Mouse (Mus musculus): ENCODE measurements around the gene Snx30. TPM values are rescaled to one million over a fixed set of nuclear protein-coding genes. Genes with fewer than 3 reads are reported as not detected.
A peak's percentile ranks its signal among the peaks of the same experiment; 100 is the strongest.

Snx30 gene
- polyA plus RNA-seq, 1 experiment from 2014 or later = 9.4 TPM

- H3K4me2 ChIP-seq = no peak overlapping the region
- H3K4me3 ChIP-seq = no peak overlapping the region
- ATAC-seq = no peak
- no peaks in the 10 kb centered on the region for H3K9me3 ChIP-seq (replicated peaks)
- peaks cover 40% of the 10 kb centered on the region for H3K4me1 ChIP-seq
- WGBS = 72% methylated on average over 9 of the region's 9 CpGs
- H3K27me3 ChIP-seq = no peaks in the 10 kb centered on the region
- H3K9ac ChIP-seq = no peak overlapping the region
- H3K27ac ChIP-seq = no peak overlapping the region
- no peaks in the 10 kb centered on the region for H3K36me3 ChIP-seq (ENCODE audit: poor library complexity, severe bottlenecking)
Measured at GRCm38 (mm10) chr4:59816477-59816876, 10.8 kb downstream of the Snx30 start.

GRCm38 (mm10) chr4:59817790-59818189 lies 12.2 kb downstream of the Snx30 start:
- peak overlapping the region; percentile 75 for H3K27ac ChIP-seq
- peaks cover 40% of the 10 kb centered on the region for H3K4me1 ChIP-seq
- no peaks in the 10 kb centered on the region for H3K27me3 ChIP-seq
- no peak overlapping the region for H3K4me2 ChIP-seq
- H3K4me3 ChIP-seq = no peak overlapping the region
- H3K36me3 ChIP-seq (ENCODE audit: poor library complexity, severe bottlenecking) = no peaks in the 10 kb centered on the region
- no peaks in the 10 kb centered on the region for H3K9me3 ChIP-seq (replicated peaks)
- no peak for ATAC-seq
- 77% methylated on average over 5 of the region's 5 CpGs for WGBS
- peak overlapping the region; percentile 16; the same call in 1 of the 2 replicates for H3K9ac ChIP-seq

GRCm38 (mm10) chr4:59818498-59818897 lies 12.9 kb downstream of the Snx30 start:
- Histone ChIP-seq H3K27me3 (no peaks in the 10 kb centered on the region), H3K4me3 (no peak overlapping the region), H3K27ac (peak overlapping the region; percentile 75), H3K36me3 (ENCODE audit: poor library complexity, severe bottlenecking) (no peaks in the 10 kb centered on the region), H3K9ac (no peak overlapping the region), H3K9me3 (replicated peaks) (no peaks in the 10 kb centered on the region), H3K4me1 (peaks cover 46% of the 10 kb centered on the region), H3K4me2 (no peak overlapping the region)
- 45% methylated on average over 10 of the region's 10 CpGs for WGBS
- no peak for ATAC-seq

- peak; percentile 78 for ATAC-seq
- Histone ChIP-seq H3K4me2 (peak overlapping the region; percentile 37), H3K4me1 (peaks cover 47% of the 10 kb centered on the region), H3K36me3 (ENCODE audit: poor library complexity, severe bottlenecking) (no peaks in the 10 kb centered on the region), H3K27me3 (no peaks in the 10 kb centered on the region), H3K9ac (0 out of 2 replicates have a peak overlapping the region, but pooled peaks have one; percentile 12), H3K9me3 (replicated peaks) (no peaks in the 10 kb centered on the region), H3K4me3 (no peak overlapping the region), H3K27ac (peak overlapping the region; percentile 75)
- WGBS = 22% methylated on average over 7 of the region's 7 CpGs
Measured at GRCm38 (mm10) chr4:59819054-59819472, 13.4 kb downstream of the Snx30 start.

- Histone ChIP-seq H3K4me1 (peaks cover 47% of the 10 kb centered on the region), H3K36me3 (ENCODE audit: poor library complexity, severe bottlenecking) (no peaks in the 10 kb centered on the region), H3K27me3 (no peaks in the 10 kb centered on the region), H3K4me2 (peak overlapping the region; percentile 37), H3K9ac (no peak overlapping the region), H3K4me3 (no peak overlapping the region), H3K27ac (peak overlapping the region; percentile 75), H3K9me3 (replicated peaks) (no peaks in the 10 kb centered on the region)
- 4% methylated on average over 12 of the region's 12 CpGs for WGBS
- peak; percentile 92 for ATAC-seq
Measured at GRCm38 (mm10) chr4:59819477-59820022, 13.9 kb downstream of the Snx30 start.

GRCm38 (mm10) chr4:59821516-59821915 lies 15.9 kb downstream of the Snx30 start:
- no peak for ATAC-seq
- no peak overlapping the region for H3K27ac ChIP-seq
- H3K36me3 ChIP-seq (ENCODE audit: poor library complexity, severe bottlenecking) = no peaks in the 10 kb centered on the region
- no peak overlapping the region for H3K4me3 ChIP-seq
- no peaks in the 10 kb centered on the region for H3K27me3 ChIP-seq
- H3K9me3 ChIP-seq (replicated peaks) = no peaks in the 10 kb centered on the region
- no peak overlapping the region for H3K4me2 ChIP-seq
- 93% methylated on average over 1 of the region's 1 CpGs for WGBS
- peaks cover 41% of the 10 kb centered on the region for H3K4me1 ChIP-seq
- H3K9ac ChIP-seq = no peak overlapping the region

GRCm38 (mm10) chr4:59822119-59822518 lies 16.5 kb downstream of the Snx30 start:
- 85% methylated on average over 4 of the region's 4 CpGs for WGBS
- H3K36me3 ChIP-seq (ENCODE audit: poor library complexity, severe bottlenecking) = no peaks in the 10 kb centered on the region
- peaks cover 36% of the 10 kb centered on the region for H3K4me1 ChIP-seq

GRCm38 (mm10) chr4:59823470-59823869 lies 17.8 kb downstream of the Snx30 start:
- Histone ChIP-seq H3K9me3 (replicated peaks) (no peaks in the 10 kb centered on the region), H3K4me3 (no peak overlapping the region), H3K4me2 (no peak overlapping the region), H3K9ac (no peak overlapping the region), H3K27ac (no peak overlapping the region; the same call in 1 of the 2 replicates), H3K36me3 (ENCODE audit: poor library complexity, severe bottlenecking) (no peaks in the 10 kb centered on the region), H3K4me1 (peaks cover 23% of the 10 kb centered on the region), H3K27me3 (no peaks in the 10 kb centered on the region)
- 0 out of 2 replicates have a peak, but pooled peaks have one; percentile 17 for ATAC-seq
- WGBS = 67% methylated on average over 7 of the region's 7 CpGs

More at GRCm38 (mm10) chr4:59822119-59822518, 16.5 kb downstream of the Snx30 start:
- no peak overlapping the region for H3K9ac ChIP-seq
- H3K4me3 ChIP-seq = no peak overlapping the region
- H3K9me3 ChIP-seq (replicated peaks) = no peaks in the 10 kb centered on the region
- H3K27me3 ChIP-seq = no peaks in the 10 kb centered on the region
- ATAC-seq = no peak
- H3K4me2 ChIP-seq = no peak overlapping the region
- H3K27ac ChIP-seq = no peak overlapping the region

- Histone ChIP-seq H3K27ac (no peak overlapping the region), H3K9me3 (replicated peaks) (no peaks in the 10 kb centered on the region), H3K27me3 (no peaks in the 10 kb centered on the region), H3K4me3 (no peak overlapping the region), H3K4me2 (no peak overlapping the region), H3K9ac (no peak overlapping the region), H3K36me3 (ENCODE audit: poor library complexity, severe bottlenecking) (no peaks in the 10 kb centered on the region), H3K4me1 (peaks cover 9% of the 10 kb centered on the region)
- ATAC-seq = no peak
- WGBS = 91% methylated on average over 5 of the region's 5 CpGs
Measured at GRCm38 (mm10) chr4:59824860-59825259, 19.2 kb downstream of the Snx30 start.

GRCm38 (mm10) chr4:59825634-59826033 lies 20.0 kb downstream of the Snx30 start:
- no peak overlapping the region for H3K9ac ChIP-seq
- 85% methylated on average over 6 of the region's 6 CpGs for WGBS
- no peaks in the 10 kb centered on the region for H3K36me3 ChIP-seq (ENCODE audit: poor library complexity, severe bottlenecking)
- H3K4me2 ChIP-seq = no peak overlapping the region
- ATAC-seq = no peak
- H3K9me3 ChIP-seq (replicated peaks) = no peaks in the 10 kb centered on the region
- no peak overlapping the region for H3K4me3 ChIP-seq
- no peaks in the 10 kb centered on the region for H3K27me3 ChIP-seq
- H3K27ac ChIP-seq = no peak overlapping the region
- peaks cover 7% of the 10 kb centered on the region; the same call in 1 of the 2 replicates for H3K4me1 ChIP-seq

- Histone ChIP-seq H3K9me3 (replicated peaks) (no peaks in the 10 kb centered on the region), H3K4me2 (no peak overlapping the region), H3K4me3 (no peak overlapping the region), H3K4me1 (peaks cover 7% of the 10 kb centered on the region; the same call in 1 of the 2 replicates), H3K27ac (no peak overlapping the region), H3K9ac (no peak overlapping the region), H3K27me3 (no peaks in the 10 kb centered on the region), H3K36me3 (ENCODE audit: poor library complexity, severe bottlenecking) (no peaks in the 10 kb centered on the region)
- 92% methylated on average over 5 of the region's 5 CpGs for WGBS
- no peak for ATAC-seq
Measured at GRCm38 (mm10) chr4:59826381-59826780, 20.7 kb downstream of the Snx30 start.

GRCm38 (mm10) chr4:59829072-59829471 lies 23.4 kb downstream of the Snx30 start:
- WGBS = 88% methylated on average over 4 of the region's 4 CpGs
- Histone ChIP-seq H3K27ac (no peak overlapping the region), H3K9ac (no peak overlapping the region), H3K4me3 (no peak overlapping the region), H3K4me2 (no peak overlapping the region), H3K27me3 (no peaks in the 10 kb centered on the region), H3K36me3 (ENCODE audit: poor library complexity, severe bottlenecking) (no peaks in the 10 kb centered on the region), H3K9me3 (replicated peaks) (no peaks in the 10 kb centered on the region), H3K4me1 (no peaks in the 10 kb centered on the region; the same call in 1 of the 2 replicates)
- no peak for ATAC-seq

- no peak for ATAC-seq
- Histone ChIP-seq H3K9ac (no peak overlapping the region), H3K27me3 (no peaks in the 10 kb centered on the region), H3K4me2 (no peak overlapping the region), H3K27ac (no peak overlapping the region), H3K4me1 (no peaks in the 10 kb centered on the region), H3K4me3 (no peak overlapping the region), H3K9me3 (replicated peaks) (no peaks in the 10 kb centered on the region), H3K36me3 (ENCODE audit: poor library complexity, severe bottlenecking) (0 out of 2 replicates have a peak, but pooled peaks cover 7% of the 10 kb centered on the region)
- WGBS = 90% methylated on average over 5 of the region's 5 CpGs
Measured at GRCm38 (mm10) chr4:59831038-59831437, 25.4 kb downstream of the Snx30 start.

Measured in forebrain, embryonic 13.5 days (tissue).